Mouse (Mus musculus): Measurements from ENCODE around the gene Traf3. TPM values are rescaled to one million over a fixed set of nuclear protein-coding genes. Genes with fewer than 3 reads are reported as not detected.

Gene Traf3
- polyA plus RNA-seq, 1 experiment from 2014 or later, result 4.0 TPM

DNA sequence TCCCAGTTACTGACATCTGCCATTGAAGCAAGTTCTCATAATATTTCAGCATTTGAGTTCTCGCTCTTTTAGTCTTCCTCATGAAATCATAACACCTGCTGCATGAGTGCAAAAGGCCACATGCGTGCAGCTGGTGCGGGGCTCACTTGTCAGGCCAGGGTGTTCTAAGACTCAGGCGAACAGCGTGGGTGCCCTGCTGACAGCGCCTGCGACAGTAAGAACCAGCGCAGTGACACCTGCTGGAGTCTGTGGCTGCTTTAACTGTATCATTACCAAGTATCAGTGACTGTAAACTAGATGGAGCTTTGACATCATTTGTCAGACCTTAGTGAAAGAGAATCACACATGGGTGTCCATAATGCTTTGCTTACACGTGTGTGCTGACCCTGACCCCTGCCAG, 85.1 kb downstream of the Traf3 start:
- Histone ChIP-seq H3K4me1 (ENCODE audit: control insufficient read depth, insufficient read depth, low read length) (no peaks in the 10 kb centered on the region), H3K27me3 (replicated peaks; ENCODE audit: control insufficient read depth, insufficient read depth, low read length) (no peaks in the 10 kb centered on the region), H3K9me3 (ENCODE audit: control insufficient read depth, low read length) (no peaks in the 10 kb centered on the region), H3K4me2 (ENCODE audit: low read depth, low read length) (no peak overlapping the region), H3K9ac (ENCODE audit: low read depth, low read length) (no peak overlapping the region), H3K4me3 (ENCODE audit: low read length) (no peak overlapping the region), H3K27ac (ENCODE audit: low read length) (no peak overlapping the region), H3K36me3 (ENCODE audit: control insufficient read depth, insufficient read depth, low read length) (no peaks in the 10 kb centered on the region)
- ATAC-seq, result no peak
- 63% methylated on average over 9 of the region's 9 CpGs for WGBS

DNA sequence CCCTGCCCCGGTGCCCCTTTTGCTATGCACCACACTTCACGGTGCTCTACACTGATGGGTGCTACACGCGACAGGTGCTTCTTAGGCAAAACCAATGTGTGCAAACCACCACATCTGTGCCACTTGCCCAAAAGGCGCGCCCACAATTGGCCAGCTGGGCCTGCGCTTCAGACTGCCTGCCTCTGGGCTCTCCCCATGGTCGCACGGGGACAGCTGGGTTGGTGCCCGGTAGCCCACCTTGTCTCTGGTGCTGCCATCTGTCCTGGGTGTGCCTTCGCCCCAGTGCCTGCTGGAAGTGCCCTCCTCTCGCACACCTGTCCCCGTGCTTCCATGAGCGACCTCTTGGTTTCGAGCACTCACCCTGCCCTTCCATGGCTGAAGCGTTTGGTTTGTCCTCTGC, 97.5 kb downstream of the Traf3 start:
- H3K4me2 ChIP-seq (ENCODE audit: low read depth, low read length), result no peak overlapping the region
- no peaks in the 10 kb centered on the region for H3K9me3 ChIP-seq (ENCODE audit: control insufficient read depth, low read length)
- WGBS, result 94% methylated on average over 16 of the region's 16 CpGs
- no peak for ATAC-seq
- peaks cover 8% of the 10 kb centered on the region for H3K4me1 ChIP-seq (ENCODE audit: control insufficient read depth, insufficient read depth, low read length)
- H3K9ac ChIP-seq (ENCODE audit: low read depth, low read length), result no peak overlapping the region
- no peaks in the 10 kb centered on the region for H3K27me3 ChIP-seq (replicated peaks; ENCODE audit: control insufficient read depth, insufficient read depth, low read length)
- no peaks in the 10 kb centered on the region for H3K36me3 ChIP-seq (ENCODE audit: control insufficient read depth, insufficient read depth, low read length)
- no peak overlapping the region for H3K4me3 ChIP-seq (ENCODE audit: low read length)
- no peak overlapping the region for H3K27ac ChIP-seq (ENCODE audit: low read length)

DNA sequence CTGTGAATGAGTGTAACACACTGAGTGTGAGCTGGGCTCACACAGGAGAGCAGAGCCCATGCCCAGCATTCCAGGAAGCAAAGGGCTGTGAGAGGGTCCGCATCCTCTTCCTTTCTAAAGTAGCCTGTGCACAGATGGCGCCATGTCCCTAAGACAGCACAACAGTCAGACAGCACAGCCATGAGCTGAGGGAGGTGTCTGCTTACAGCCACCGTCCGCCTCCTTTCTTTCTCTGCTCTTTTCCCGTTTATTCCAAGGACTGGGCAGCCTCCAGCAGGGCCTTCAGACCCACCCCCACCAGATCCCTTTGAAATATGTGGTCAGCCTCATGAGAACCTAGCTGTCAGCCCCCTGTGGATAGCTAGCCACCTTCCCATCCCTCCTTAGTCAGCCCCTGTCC, 99.0 kb downstream of the Traf3 start:
- Histone ChIP-seq H3K9ac (ENCODE audit: low read depth, low read length) (no peak overlapping the region), H3K9me3 (ENCODE audit: control insufficient read depth, low read length) (no peaks in the 10 kb centered on the region), H3K27ac (ENCODE audit: low read length) (no peak overlapping the region), H3K4me2 (ENCODE audit: low read depth, low read length) (no peak overlapping the region), H3K4me1 (ENCODE audit: control insufficient read depth, insufficient read depth, low read length) (peaks cover 9% of the 10 kb centered on the region), H3K36me3 (ENCODE audit: control insufficient read depth, insufficient read depth, low read length) (no peaks in the 10 kb centered on the region), H3K27me3 (replicated peaks; ENCODE audit: control insufficient read depth, insufficient read depth, low read length) (peaks cover 2% of the 10 kb centered on the region), H3K4me3 (ENCODE audit: low read length) (no peak overlapping the region)
- 78% methylated on average over 5 of the region's 5 CpGs for WGBS
- ATAC-seq, result no peak

DNA sequence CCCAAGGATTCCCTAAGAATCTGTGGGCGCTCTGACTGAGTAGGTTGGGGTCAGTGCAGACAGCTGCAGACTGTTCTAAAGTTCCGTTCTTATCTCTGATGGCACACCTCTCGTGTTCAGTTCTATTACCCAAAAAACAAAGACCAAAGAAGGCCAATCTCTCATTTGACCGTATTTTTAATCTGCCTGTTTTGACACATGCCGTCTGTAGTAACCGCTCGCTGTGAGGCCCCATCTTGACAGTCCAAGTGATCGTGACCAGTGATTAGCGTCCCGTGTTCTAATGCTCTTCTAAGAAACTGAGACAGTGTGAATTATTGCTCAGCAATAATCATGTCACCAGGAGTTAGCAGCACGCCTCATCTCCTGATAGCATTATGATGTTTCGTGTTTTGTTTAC, 100.4 kb downstream of the Traf3 start:
- WGBS, result 85% methylated on average over 12 of the region's 12 CpGs
- Histone ChIP-seq H3K4me1 (ENCODE audit: control insufficient read depth, insufficient read depth, low read length) (peaks cover 20% of the 10 kb centered on the region), H3K27ac (ENCODE audit: low read length) (no peak overlapping the region), H3K9ac (ENCODE audit: low read depth, low read length) (no peak overlapping the region), H3K36me3 (ENCODE audit: control insufficient read depth, insufficient read depth, low read length) (no peaks in the 10 kb centered on the region), H3K4me3 (ENCODE audit: low read length) (no peak overlapping the region), H3K9me3 (ENCODE audit: control insufficient read depth, low read length) (no peaks in the 10 kb centered on the region), H3K4me2 (ENCODE audit: low read depth, low read length) (no peak overlapping the region), H3K27me3 (replicated peaks; ENCODE audit: control insufficient read depth, insufficient read depth, low read length) (peaks cover 10% of the 10 kb centered on the region)
- no peak for ATAC-seq

DNA sequence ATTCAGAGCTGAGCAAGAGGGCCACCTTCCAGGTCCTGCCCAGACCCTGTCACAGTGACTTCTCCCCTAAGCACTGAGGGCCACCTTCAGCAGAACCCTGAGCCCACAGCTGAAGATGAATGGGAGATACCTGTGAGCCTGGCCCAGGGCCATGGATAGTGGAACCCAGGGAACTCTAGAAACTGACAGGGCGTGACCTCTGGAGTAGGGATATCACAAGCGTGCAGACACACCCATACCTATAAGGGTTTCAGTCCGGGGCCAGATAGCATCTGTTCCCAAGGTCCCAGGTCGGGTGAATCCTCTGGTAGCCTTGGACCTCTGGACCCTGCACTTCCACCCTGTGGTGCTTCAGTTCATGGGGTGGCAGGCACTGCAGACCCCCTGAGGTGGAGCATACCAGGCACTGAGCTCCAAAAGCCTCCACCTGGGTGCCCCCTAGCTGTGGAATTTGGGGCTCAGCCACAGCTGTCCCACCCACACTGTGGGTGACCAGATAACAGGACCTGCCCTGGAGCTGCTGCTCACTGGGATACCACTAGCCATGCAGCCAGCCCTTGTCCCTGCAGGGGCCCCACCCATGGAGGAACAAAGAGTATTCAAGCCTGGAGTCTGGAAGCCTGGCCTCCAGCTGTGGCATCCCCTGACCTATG, 101.6 kb downstream of the Traf3 start:
- Histone ChIP-seq H3K27ac (ENCODE audit: low read length) (no peak overlapping the region), H3K4me1 (ENCODE audit: control insufficient read depth, insufficient read depth, low read length) (peaks cover 20% of the 10 kb centered on the region), H3K36me3 (ENCODE audit: control insufficient read depth, insufficient read depth, low read length) (no peaks in the 10 kb centered on the region), H3K27me3 (replicated peaks; ENCODE audit: control insufficient read depth, insufficient read depth, low read length) (peaks cover 21% of the 10 kb centered on the region), H3K4me3 (ENCODE audit: low read length) (no peak overlapping the region), H3K4me2 (ENCODE audit: low read depth, low read length) (no peak overlapping the region), H3K9ac (ENCODE audit: low read depth, low read length) (no peak overlapping the region), H3K9me3 (ENCODE audit: control insufficient read depth, low read length) (no peaks in the 10 kb centered on the region)
- WGBS, result 58% methylated on average over 4 of the region's 4 CpGs
- no peak for ATAC-seq

DNA sequence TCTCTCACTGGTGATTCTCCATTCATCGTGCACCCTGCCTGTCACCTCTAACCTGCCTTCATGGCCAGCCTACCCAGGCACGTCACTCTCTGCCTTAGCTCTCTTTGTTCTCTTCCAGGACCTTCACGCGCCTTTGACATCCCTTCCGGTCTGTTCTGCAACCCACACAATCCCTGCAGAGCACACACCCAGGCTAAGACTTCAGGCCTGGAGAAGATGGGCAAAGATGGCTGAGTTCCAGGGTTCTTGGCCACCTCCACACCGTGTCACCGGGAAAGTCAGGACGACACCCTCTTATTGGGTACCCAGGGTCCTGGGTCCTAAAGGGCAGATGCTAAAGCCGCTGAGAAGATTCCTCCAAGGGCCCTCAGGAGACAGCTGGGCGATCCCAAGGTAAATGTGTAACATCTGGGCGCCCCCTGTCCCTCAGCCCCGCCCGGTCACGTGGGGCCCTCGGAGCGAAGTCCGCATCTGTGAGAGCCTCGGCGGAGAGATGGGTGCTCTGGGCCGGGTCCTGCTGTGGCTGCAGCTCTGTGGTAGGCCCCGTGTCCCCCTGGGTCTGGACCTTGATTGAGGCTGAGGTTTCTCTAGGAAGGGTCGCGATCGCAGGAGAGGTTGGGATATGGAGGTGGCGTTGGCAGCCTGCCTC, 104.6 kb downstream of the Traf3 start, which contains the start of gene Amn:
Gene Amn, plus strand, starts transcription at position 467 of the 649 bp plus-strand sequence.
- H3K4me3 ChIP-seq (ENCODE audit: low read length), result peak within 1 kb of the TSS; percentile 52
- whole genome bisulfite sequencing, result 26% methylated on average over 25 of the region's 25 CpGs

DNA sequence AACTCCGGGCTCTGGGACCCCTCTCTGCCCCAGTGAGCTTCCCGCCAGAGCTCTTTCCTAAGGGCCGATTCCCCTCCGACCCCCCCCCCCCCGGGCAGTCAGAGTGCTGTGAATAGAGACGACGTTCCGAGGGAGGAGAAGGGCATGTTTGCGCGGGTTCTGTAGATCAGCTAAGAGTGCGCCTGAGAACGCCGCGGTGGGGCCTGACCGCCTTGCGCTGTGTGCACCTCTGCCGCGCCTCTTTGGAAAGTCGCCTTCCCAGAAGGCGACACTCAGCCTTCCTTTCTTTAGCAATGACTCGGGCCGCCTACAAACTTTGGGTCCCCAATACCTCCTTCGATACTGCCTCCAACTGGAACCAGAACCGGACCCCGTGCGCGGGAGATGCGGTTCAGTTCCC, 105.2 kb downstream of the Traf3 start:
- H3K4me3 ChIP-seq (ENCODE audit: low read length), result peak overlapping the region; percentile 52
- H3K36me3 ChIP-seq (ENCODE audit: control insufficient read depth, insufficient read depth, low read length), result no peaks in the 10 kb centered on the region
- peak overlapping the region; percentile 69 for H3K9ac ChIP-seq (ENCODE audit: low read depth, low read length)
- peak; percentile 36 for ATAC-seq
- 6% methylated on average over 28 of the region's 28 CpGs for WGBS
- H3K4me1 ChIP-seq (ENCODE audit: control insufficient read depth, insufficient read depth, low read length), result peaks cover 38% of the 10 kb centered on the region
- no peaks in the 10 kb centered on the region for H3K9me3 ChIP-seq (ENCODE audit: control insufficient read depth, low read length)
- peak overlapping the region; percentile 75 for H3K27ac ChIP-seq (ENCODE audit: low read length)
- H3K4me2 ChIP-seq (ENCODE audit: low read depth, low read length), result peak overlapping the region; percentile 54
- H3K27me3 ChIP-seq (replicated peaks; ENCODE audit: control insufficient read depth, insufficient read depth, low read length), result peaks cover 55% of the 10 kb centered on the region

More for the DNA sequence above, 104.6 kb downstream of the Traf3 start, which contains the start of gene Amn:
- peaks cover 49% of the 10 kb centered on the region for H3K27me3 ChIP-seq (replicated peaks; ENCODE audit: control insufficient read depth, insufficient read depth, low read length)
- peak; percentile 76 for ATAC-seq
- peaks cover 38% of the 10 kb centered on the region for H3K4me1 ChIP-seq (ENCODE audit: control insufficient read depth, insufficient read depth, low read length)
- H3K4me2 ChIP-seq (ENCODE audit: low read depth, low read length), result peak within 1 kb of the TSS; percentile 54
- H3K36me3 ChIP-seq (ENCODE audit: control insufficient read depth, insufficient read depth, low read length), result no peaks in the 10 kb centered on the region
- peak within 1 kb of the TSS; percentile 75 for H3K27ac ChIP-seq (ENCODE audit: low read length)
- no peaks in the 10 kb centered on the region for H3K9me3 ChIP-seq (ENCODE audit: control insufficient read depth, low read length)
- H3K9ac ChIP-seq (ENCODE audit: low read depth, low read length), result peak within 1 kb of the TSS; percentile 69

DNA sequence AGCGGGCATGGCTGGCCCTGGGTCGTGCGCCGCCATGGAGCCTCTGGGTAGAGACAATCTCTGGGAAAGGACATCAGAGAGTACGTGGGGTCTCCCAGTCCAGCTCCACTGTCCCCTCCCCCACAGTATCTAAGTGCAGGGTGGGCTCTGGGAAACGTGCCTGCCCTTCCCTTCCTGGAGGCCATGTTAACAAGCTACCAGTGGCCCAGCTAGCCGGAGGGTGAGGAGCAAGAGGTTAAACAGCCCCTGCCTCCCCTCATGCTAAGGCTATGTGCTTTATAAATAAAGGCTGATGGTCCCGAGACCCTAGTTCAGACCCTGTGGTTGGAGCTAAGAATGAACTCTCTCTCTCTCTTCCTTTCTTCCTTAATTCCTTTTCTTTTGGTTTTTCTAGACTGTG, 105.8 kb downstream of the Traf3 start:
- H3K4me2 ChIP-seq (ENCODE audit: low read depth, low read length), result peak overlapping the region; percentile 54
- H3K9me3 ChIP-seq (ENCODE audit: control insufficient read depth, low read length), result no peaks in the 10 kb centered on the region
- peaks cover 60% of the 10 kb centered on the region for H3K27me3 ChIP-seq (replicated peaks; ENCODE audit: control insufficient read depth, insufficient read depth, low read length)
- H3K4me3 ChIP-seq (ENCODE audit: low read length), result peak overlapping the region; percentile 52
- no peak for ATAC-seq
- H3K9ac ChIP-seq (ENCODE audit: low read depth, low read length), result peak overlapping the region; percentile 69
- H3K36me3 ChIP-seq (ENCODE audit: control insufficient read depth, insufficient read depth, low read length), result no peaks in the 10 kb centered on the region
- 18% methylated on average over 8 of the region's 8 CpGs for WGBS
- H3K4me1 ChIP-seq (ENCODE audit: control insufficient read depth, insufficient read depth, low read length), result peaks cover 38% of the 10 kb centered on the region
- H3K27ac ChIP-seq (ENCODE audit: low read length), result no peak overlapping the region

DNA sequence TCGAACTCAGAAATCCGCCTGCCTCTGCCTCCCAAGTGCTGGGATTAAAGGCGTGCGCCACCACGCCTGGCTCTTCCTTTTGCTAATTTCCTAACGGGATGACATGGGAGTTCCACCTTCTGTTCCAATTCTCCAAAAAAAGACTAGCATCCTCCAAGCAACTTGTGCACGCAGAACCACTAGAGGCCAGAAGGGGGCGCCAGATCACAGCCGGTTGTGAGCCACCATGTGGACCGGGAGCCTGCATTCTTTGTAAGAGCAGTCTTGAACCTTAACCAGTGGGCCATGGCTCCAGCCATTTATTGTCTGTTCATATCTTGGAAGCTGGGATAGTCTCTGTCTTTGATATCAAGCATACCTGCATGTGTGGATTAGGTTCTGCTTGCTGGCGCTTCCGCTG, 106.2 kb downstream of the Traf3 start:
- H3K27me3 ChIP-seq (replicated peaks; ENCODE audit: control insufficient read depth, insufficient read depth, low read length), result peaks cover 60% of the 10 kb centered on the region
- no peak overlapping the region for H3K27ac ChIP-seq (ENCODE audit: low read length)
- no peaks in the 10 kb centered on the region for H3K36me3 ChIP-seq (ENCODE audit: control insufficient read depth, insufficient read depth, low read length)
- no peak for ATAC-seq
- H3K9ac ChIP-seq (ENCODE audit: low read depth, low read length), result no peak overlapping the region
- peak overlapping the region; percentile 54 for H3K4me2 ChIP-seq (ENCODE audit: low read depth, low read length)
- 21% methylated on average over 12 of the region's 12 CpGs for WGBS
- H3K9me3 ChIP-seq (ENCODE audit: control insufficient read depth, low read length), result no peaks in the 10 kb centered on the region
- peak overlapping the region; percentile 52 for H3K4me3 ChIP-seq (ENCODE audit: low read length)
- peaks cover 38% of the 10 kb centered on the region for H3K4me1 ChIP-seq (ENCODE audit: control insufficient read depth, insufficient read depth, low read length)
